Mouse (Mus musculus) MEL (cell line): Measurements from ENCODE around the gene Mrpl44. TPM values are rescaled to one million over a fixed set of nuclear protein-coding genes. Genes with fewer than 3 reads are reported as not detected.
A peak's percentile ranks its signal among the peaks of the same experiment; 100 is the strongest.

Source experiments
- DNase-seq: peaks from one replicate; pipeline ENCODE4 v3.0.0; 2011; ENCODE audit warnings: low read depth, low spot score
- H3K27ac ChIP-seq: 2 replicates; pipeline ENCODE4 v1.5.1; 2012; ENCODE audit warnings: low read depth, mild to moderate bottlenecking, control low read depth, low read length, moderate library complexity; ENCODE audit not compliant: control insufficient read depth
- H3K27me3 ChIP-seq, 2 experiments: fragments of 150-350 bp in 1 of 2; sonication (generic) in 1 of 2; 2 replicates each; pipeline ENCODE4 v1.6.1; 2012; ENCODE audit warnings: low read length in 2 of 2, mild to moderate bottlenecking in 2 of 2, improper control_type of control experiment in 1 of 2, moderate library complexity in 1 of 2; ENCODE audit not compliant: insufficient read depth in 2 of 2, control insufficient read depth in 1 of 2
- H3K36me3 ChIP-seq, 2 experiments: 2 replicates each; pipeline ENCODE4 v1.6.1; 2012 to 2014; ENCODE audit warnings: low read length in 2 of 2, improper control_type of control experiment in 1 of 2, inconsistent platforms in 1 of 2, mild to moderate bottlenecking in 1 of 2; ENCODE audit not compliant: insufficient read depth in 2 of 2, control insufficient read depth in 1 of 2
- H3K4me1 ChIP-seq, 2 experiments: fragments of 150-350 bp in 1 of 2; sonication (generic) in 1 of 2; 2 replicates each; pipeline ENCODE4 v1.6.1; 2012; ENCODE audit warnings: low read length in 2 of 2, improper control_type of control experiment in 1 of 2, mild to moderate bottlenecking in 1 of 2; ENCODE audit not compliant: insufficient read depth in 2 of 2, control insufficient read depth in 1 of 2
- H3K4me3 ChIP-seq, 2 experiments: fragments of 150-350 bp in 1 of 2; sonication (generic) in 1 of 2; 2 replicates each; pipeline ENCODE4 v1.5.1; 2012; ENCODE audit warnings: low read depth in 2 of 2, low read length in 2 of 2, mild to moderate bottlenecking in 2 of 2, moderate library complexity in 2 of 2, control low read depth in 1 of 2, improper control_type of control experiment in 1 of 2; ENCODE audit not compliant: control insufficient read depth in 1 of 2, insufficient read depth in 1 of 2
- H3K79me2 ChIP-seq: 2 replicates; pipeline ENCODE4 v1.6.1; 2012; ENCODE audit warnings: mild to moderate bottlenecking, low read length, moderate library complexity; ENCODE audit not compliant: control insufficient read depth, poor library complexity, insufficient read depth
- H3K9ac ChIP-seq: 2 replicates; pipeline ENCODE4 v1.6.1; 2012; ENCODE audit warnings: low read depth, mild to moderate bottlenecking, control low read depth, low read length, moderate library complexity; ENCODE audit not compliant: control insufficient read depth, poor library complexity, severe bottlenecking
- H3K9me3 ChIP-seq: fragments of 150-350 bp; sonication (generic); replicated peaks from 2 replicates; pipeline ENCODE4 v1.6.1; 2012; ENCODE audit warnings: mild to moderate bottlenecking, low read length, improper control_type of control experiment, moderate library complexity; ENCODE audit not compliant: insufficient read depth
- BHLHE40 ChIP-seq: IDR thresholded peaks from 2 replicates; pipeline ENCODE4 v1.6.1; 2012; ENCODE audit warnings: low read depth, mild to moderate bottlenecking, inconsistent platforms, low read length, improper control_type of control experiment, borderline replicate concordance
- CHD1 ChIP-seq: IDR thresholded peaks from 2 replicates; pipeline ENCODE4 v1.6.1; 2012; ENCODE audit warnings: low read depth, mild to moderate bottlenecking, inconsistent platforms, low read length, improper control_type of control experiment
- CHD2 ChIP-seq: IDR thresholded peaks from 2 replicates; pipeline ENCODE4 v1.6.1; 2011; ENCODE audit warnings: low read length, improper control_type of control experiment
- CTCF ChIP-seq, 3 experiments: IDR thresholded peaks in 2 of 3; conservative IDR thresholded peaks in 1 of 3; 2 replicates each; pipeline ENCODE4 v1.5.1; 2011 to 2012; ENCODE audit warnings: low read length in 3 of 3, low read depth in 2 of 3, mild to moderate bottlenecking in 2 of 3, improper control_type of control experiment in 1 of 3, inconsistent platforms in 1 of 3, mixed read lengths in 1 of 3, moderate library complexity in 1 of 3; ENCODE audit not compliant: control insufficient read depth in 1 of 3, insufficient read depth in 1 of 3, poor library complexity in 1 of 3, severe bottlenecking in 1 of 3
- E2F4 ChIP-seq: IDR thresholded peaks from 2 replicates; pipeline ENCODE4 v1.6.1; 2011; ENCODE audit warnings: low read depth, low read length, improper control_type of control experiment, borderline replicate concordance
- ELF1 ChIP-seq: IDR thresholded peaks from 2 replicates; pipeline ENCODE4 v1.6.1; 2014; ENCODE audit warnings: low read depth, mild to moderate bottlenecking, inconsistent platforms, low read length, improper control_type of control experiment, moderate library complexity
- ETS1 ChIP-seq: IDR thresholded peaks from 2 replicates; pipeline ENCODE4 v1.6.1; 2012; ENCODE audit warnings: low read depth, mild to moderate bottlenecking, inconsistent platforms, low read length, improper control_type of control experiment, moderate library complexity
- KAT2A ChIP-seq: conservative IDR thresholded peaks from 2 replicates; pipeline ENCODE4 v1.6.1; 2012; ENCODE audit warnings: low read depth, low read length, improper control_type of control experiment, inconsistent platforms
- MAFK ChIP-seq: IDR thresholded peaks from 2 replicates; pipeline ENCODE4 v1.6.1; 2011; ENCODE audit warnings: low read depth, mild to moderate bottlenecking, low read length, improper control_type of control experiment, borderline replicate concordance
- MAZ ChIP-seq: IDR thresholded peaks from 2 replicates; pipeline ENCODE4 v1.6.1; 2012; ENCODE audit warnings: low read depth, mild to moderate bottlenecking, inconsistent platforms, low read length, improper control_type of control experiment
- MXI1 ChIP-seq: IDR thresholded peaks from 2 replicates; pipeline ENCODE4 v1.6.1; 2011; ENCODE audit warnings: mild to moderate bottlenecking, low read depth, low read length, improper control_type of control experiment
- MYB ChIP-seq: IDR thresholded peaks from 2 replicates; pipeline ENCODE4 v1.6.1; 2011; ENCODE audit warnings: mild to moderate bottlenecking, low read depth, low read length, improper control_type of control experiment
- MYC ChIP-seq: IDR thresholded peaks from 2 replicates; pipeline ENCODE4 v1.6.1; 2011; ENCODE audit warnings: low read depth, mild to moderate bottlenecking, low read length, improper control_type of control experiment, moderate library complexity
- POLR2AphosphoS2 ChIP-seq: IDR thresholded peaks from 2 replicates; pipeline ENCODE4 v1.6.1; 2011; ENCODE audit warnings: low read length, improper control_type of control experiment
- RAD21 ChIP-seq: IDR thresholded peaks from 2 replicates; pipeline ENCODE4 v1.6.1; 2011; ENCODE audit warnings: mild to moderate bottlenecking, low read depth, low read length, improper control_type of control experiment
- SIN3A ChIP-seq: IDR thresholded peaks from 2 replicates; pipeline ENCODE4 v1.6.1; 2012; ENCODE audit warnings: low read length, improper control_type of control experiment, inconsistent platforms
- SMC3 ChIP-seq: IDR thresholded peaks from 2 replicates; pipeline ENCODE4 v1.6.1; 2011; ENCODE audit warnings: low read depth, low read length, improper control_type of control experiment
- TAL1 ChIP-seq: IDR thresholded peaks from 2 replicates; pipeline ENCODE4 v1.6.1; 2012; ENCODE audit warnings: mild to moderate bottlenecking, inconsistent platforms, low read length, moderate library complexity, mixed read lengths
- TBP ChIP-seq: IDR thresholded peaks from 2 replicates; pipeline ENCODE4 v1.8.0; 2011; ENCODE audit warnings: low read depth, low read length, improper control_type of control experiment
- UBTF ChIP-seq: IDR thresholded peaks from 2 replicates; pipeline ENCODE4 v1.6.1; 2012; ENCODE audit warnings: low read depth, mild to moderate bottlenecking, inconsistent platforms, low read length, improper control_type of control experiment, moderate library complexity, borderline replicate concordance; ENCODE audit not compliant: insufficient read depth
- ZC3H11A ChIP-seq: IDR thresholded peaks from 2 replicates; pipeline ENCODE4 v1.6.1; 2012; ENCODE audit warnings: low read depth, mild to moderate bottlenecking, inconsistent platforms, low read length, improper control_type of control experiment
- polyA plus RNA-seq, 2 experiments: library from polyadenylated mRNA; stranded (reverse) in 1 of 2; unstranded in 1 of 2; fragments of >175 nt in 1 of 2; fragments of >200 nt in 1 of 2; gene quantifications; 2 replicates each; pipeline versions ENCODE4 v1.2.1 to v1.2.4; 2012; ENCODE audit warnings: low replicate concordance in 2 of 2, low read depth in 1 of 2; ENCODE audit not compliant: insufficient read length in 2 of 2, insufficient read depth in 1 of 2, missing spikeins in 1 of 2
- total RNA-seq: library from RNA; depleted of rRNA; stranded (reverse); fragments of 300-350 nt; gene quantifications from 2 replicates; pipeline ENCODE4 v1.2.3, GENCODE M21; 2012

Gene Mrpl44
- total and polyA plus RNA-seq, 3 experiments = 52.6 to 63.2 TPM; not detected in 1

GRCm38 (mm10) chr1:79778011-79778410 lies 2.2 kb downstream of the Mrpl44 start:
- TF ChIP-seq SIN3A (no peak), ELF1 (no peak), KAT2A (no peak), TBP (no peak), MAZ (no peak), BHLHE40 (no peak), MXI1 (no peak), UBTF (no peak), TAL1 (no peak), MYB (no peak), E2F4 (no peak), CHD2 (no peak), RAD21 (no peak)
- Histone ChIP-seq H3K4me3 (no peak overlapping the region), H3K36me3 (peaks cover 0 to 9% of the 10 kb centered on the region in 2 experiments; a peak in 2 of 4 replicates), H3K9ac (no peak overlapping the region), H3K9me3 (no peaks in the 10 kb centered on the region), H3K27ac (no peak overlapping the region), H3K27me3 (no peaks in the 10 kb centered on the region), H3K79me2 (peaks cover 13% of the 10 kb centered on the region), H3K4me1 (peaks cover 0 to 1% of the 10 kb centered on the region in 2 experiments; a peak in 1 of 4 replicates)
- DNase-seq = no peak

GRCm38 (mm10) chr1:79782433-79782832 lies 6.6 kb downstream of the Mrpl44 start:
- Histone ChIP-seq H3K79me2 (0 out of 2 replicates have a peak, but pooled peaks cover 4% of the 10 kb centered on the region), H3K36me3 (no peaks in the 10 kb centered on the region), H3K27ac (no peak overlapping the region), H3K9ac (no peak overlapping the region), H3K27me3 (no peaks in the 10 kb centered on the region), H3K4me1 (no peaks in the 10 kb centered on the region), H3K9me3 (no peaks in the 10 kb centered on the region), H3K4me3 (no peak overlapping the region)
- DNase-seq = peak; percentile 57
- TF ChIP-seq MYC = no peak
- TF ChIP-seq KAT2A = no peak
- no peak for TF ChIP-seq MXI1
- no peak for TF ChIP-seq MYB
- TF ChIP-seq ZC3H11A = peak; percentile 59
- 0 out of 2 replicates have a peak, but pooled peaks have one; percentile 31 for TF ChIP-seq POLR2AphosphoS2
- TF ChIP-seq UBTF = no peak
- no peak for TF ChIP-seq TAL1
- no peak for TF ChIP-seq ETS1
- TF ChIP-seq SIN3A = peak; percentile 21; the same call in 1 of the 2 replicates
- TF ChIP-seq MAFK = no peak
- no peak for TF ChIP-seq TBP
- TF ChIP-seq RAD21 = peak; percentile 71
- peak; percentile 50 to 72 (median 62) for TF ChIP-seq CTCF (IDR thresholded peaks at IDR 0.05 in 2 of 3, conservative IDR thresholded peaks at IDR 0.05 in 1 of 3; ENCODE audit: control insufficient read depth in 1 of 3, insufficient read depth in 1 of 3, low read depth in 2 of 3, low read length in 3 of 3, poor library complexity in 1 of 3, severe bottlenecking in 1 of 3)
- peak; percentile 61 for TF ChIP-seq SMC3
- no peak for TF ChIP-seq CHD1
